Mouse (Mus musculus) hindbrain, embryonic 11.5 days (tissue): Measurements from ENCODE around the gene Tppp. TPM values are rescaled to one million over a fixed set of nuclear protein-coding genes. Genes with fewer than 3 reads are reported as not detected.

ENCODE experiments used
- ATAC-seq: fragments of 200-750 bp; cut with Nextera tagmentation; 2 replicates; pipeline ENCODE4 v1.8.0; 2017; ENCODE audit warnings: mild to moderate bottlenecking, moderate TSS enrichment, moderate library complexity; ENCODE audit not compliant: low FRiP score
- DNase-seq: peaks from one replicate; pipeline ENCODE4 v3.0.0-alpha.2; 2015; ENCODE audit warnings: low spot score
- H3K27ac ChIP-seq: fragments of 300-500 bp; sonication (generic); 2 replicates; pipeline ENCODE4 v1.5.1; 2014; ENCODE audit warnings: mild to moderate bottlenecking, low read depth, low read length
- H3K27me3 ChIP-seq: fragments of 300-500 bp; sonication (generic); 2 replicates; pipeline ENCODE4 v1.6.1; 2014; ENCODE audit warnings: mild to moderate bottlenecking, low read length, moderate library complexity, mixed read lengths; ENCODE audit not compliant: control insufficient read depth, insufficient read depth
- H3K36me3 ChIP-seq: fragments of 300-500 bp; sonication (generic); 2 replicates; pipeline ENCODE4 v1.6.1; 2014; ENCODE audit warnings: mild to moderate bottlenecking, low read length, moderate library complexity, mixed read lengths; ENCODE audit not compliant: control insufficient read depth, insufficient read depth
- H3K4me1 ChIP-seq: fragments of 300-500 bp; sonication (generic); replicated peaks from 2 replicates; pipeline ENCODE4 v1.6.1; 2014; ENCODE audit warnings: low read length, mixed read lengths; ENCODE audit not compliant: control insufficient read depth, insufficient read depth
- H3K4me2 ChIP-seq: fragments of 300-500 bp; sonication (generic); replicated peaks from 2 replicates; pipeline ENCODE4 v1.6.1; 2014; ENCODE audit warnings: mild to moderate bottlenecking, low read depth, low read length
- H3K4me3 ChIP-seq: fragments of 300-500 bp; sonication (generic); 2 replicates; pipeline ENCODE4 v1.5.1; 2014; ENCODE audit warnings: low read depth, low read length
- H3K9ac ChIP-seq: fragments of 300-500 bp; sonication (generic); 2 replicates; pipeline ENCODE4 v1.6.1; 2014; ENCODE audit warnings: low read depth, low read length
- H3K9me3 ChIP-seq: fragments of 300-500 bp; sonication (generic); 2 replicates; pipeline ENCODE4 v1.6.1; 2016; ENCODE audit warnings: low read length; ENCODE audit not compliant: control insufficient read depth
- WGBS: fragments of 180-500 bp; shearing (Covaris S2); extraction: QIAGEN DNeasy Blood & Tissue Kit; methylation state at CpG from one replicate; pipeline ENCODE4 v1.1.7; 2014; 5-methylcytosine and 5-hydroxymethylcytosine counted together
- polyA plus RNA-seq: library from polyadenylated mRNA; unstranded; fragments of >200 nt; fragmentation: Nextera tagmentation; extraction: Ambion mirVana; gene quantifications from 2 replicates; pipeline ENCODE4 v1.2.1, GENCODE M21; 2014

Tppp gene
- 4.0 and 4.9 TPM in 2 replicates for polyA plus RNA-seq

GRCm38 (mm10) chr13:74008948-74009718, at the start of gene Tppp:
Gene Tppp (plus strand): TSS chr13:74009407.
- no peaks in the 10 kb centered on the region for H3K36me3 ChIP-seq
- H3K4me1 ChIP-seq, result no peaks in the 10 kb centered on the region
- ATAC-seq, result peak; percentile 93
- H3K4me2 ChIP-seq, result peak within 1 kb of the TSS; percentile 98
- under 1% methylated on average over 43 of the region's 56 CpGs for WGBS
- H3K9me3 ChIP-seq, result no peaks in the 10 kb centered on the region
- H3K9ac ChIP-seq, result peak within 1 kb of the TSS; percentile 54
- H3K27ac ChIP-seq, result peak within 1 kb of the TSS; percentile 12; the same call in 1 of the 2 replicates
- H3K27me3 ChIP-seq, result peaks cover 10% of the 10 kb centered on the region
- DNase-seq, result peak; percentile 86
- peak within 1 kb of the TSS; percentile 53 for H3K4me3 ChIP-seq

- H3K9me3 ChIP-seq, result no peaks in the 10 kb centered on the region
- no peaks in the 10 kb centered on the region for H3K36me3 ChIP-seq
- ATAC-seq, result no peak
- H3K27ac ChIP-seq, result no peak overlapping the region
- H3K4me2 ChIP-seq, result no peak overlapping the region
- H3K4me1 ChIP-seq, result no peaks in the 10 kb centered on the region
- H3K9ac ChIP-seq, result no peak overlapping the region
- H3K27me3 ChIP-seq, result no peaks in the 10 kb centered on the region
- no peak overlapping the region for H3K4me3 ChIP-seq
- DNase-seq, result no peak
- WGBS, result 93% methylated on average over 10 of the region's 10 CpGs
Observed at GRCm38 (mm10) chr13:73960117-73960652, 49.0 kb upstream of the Tppp start.

GRCm38 (mm10) chr13:73961177-73961576, 48.0 kb upstream of the Tppp start:
- no peak overlapping the region for H3K9ac ChIP-seq
- ATAC-seq, result no peak
- no peaks in the 10 kb centered on the region for H3K9me3 ChIP-seq
- no peaks in the 10 kb centered on the region for H3K4me1 ChIP-seq
- no peaks in the 10 kb centered on the region for H3K27me3 ChIP-seq
- WGBS, result 79% methylated on average over 4 of the region's 4 CpGs
- no peak overlapping the region for H3K4me3 ChIP-seq
- no peak overlapping the region for H3K4me2 ChIP-seq
- no peak for DNase-seq
- no peak overlapping the region for H3K27ac ChIP-seq
- no peaks in the 10 kb centered on the region for H3K36me3 ChIP-seq

GRCm38 (mm10) chr13:73963551-73963950, 45.7 kb upstream of the Tppp start, which contains the start of gene Zdhhc11:
Gene Zdhhc11 (plus strand): TSS chr13:73963851.
- ATAC-seq (no peak), DNase-seq (no peak)
- no peaks in the 10 kb centered on the region for H3K27me3 ChIP-seq
- no peak within 1 kb of the TSS for H3K27ac ChIP-seq
- no peaks in the 10 kb centered on the region for H3K36me3 ChIP-seq
- H3K4me2 ChIP-seq, result no peak within 1 kb of the TSS
- H3K4me3 ChIP-seq, result no peak within 1 kb of the TSS
- no peaks in the 10 kb centered on the region for H3K4me1 ChIP-seq
- no peaks in the 10 kb centered on the region for H3K9me3 ChIP-seq
- 91% methylated on average over 5 of the region's 5 CpGs for WGBS
- H3K9ac ChIP-seq, result no peak within 1 kb of the TSS

GRCm38 (mm10) chr13:73970545-73971448, 38.4 kb upstream of the Tppp start:
- peak; percentile 80 for DNase-seq
- Histone ChIP-seq H3K4me2 (no peak overlapping the region), H3K9me3 (no peaks in the 10 kb centered on the region), H3K9ac (no peak overlapping the region), H3K4me3 (no peak overlapping the region), H3K36me3 (no peaks in the 10 kb centered on the region), H3K27me3 (no peaks in the 10 kb centered on the region), H3K4me1 (no peaks in the 10 kb centered on the region), H3K27ac (no peak overlapping the region)
- ATAC-seq, result peak; percentile 69; the same call in 1 of the 2 replicates
- WGBS, result 51% methylated on average over 12 of the region's 12 CpGs

GRCm38 (mm10) chr13:73974523-73974922, 34.7 kb upstream of the Tppp start:
- 92% methylated on average over 3 of the region's 3 CpGs for WGBS
- H3K36me3 ChIP-seq, result no peaks in the 10 kb centered on the region
- no peaks in the 10 kb centered on the region for H3K27me3 ChIP-seq
- H3K4me1 ChIP-seq, result no peaks in the 10 kb centered on the region
- no peak overlapping the region for H3K27ac ChIP-seq
- no peak overlapping the region for H3K4me2 ChIP-seq
- H3K9me3 ChIP-seq, result no peaks in the 10 kb centered on the region
- H3K4me3 ChIP-seq, result no peak overlapping the region
- ATAC-seq (no peak), DNase-seq (no peak)
- H3K9ac ChIP-seq, result no peak overlapping the region

GRCm38 (mm10) chr13:73976935-73977334, 32.3 kb upstream of the Tppp start:
- H3K9me3 ChIP-seq, result no peaks in the 10 kb centered on the region
- DNase-seq (no peak), ATAC-seq (no peak)
- H3K9ac ChIP-seq, result no peak overlapping the region
- H3K27me3 ChIP-seq, result no peaks in the 10 kb centered on the region
- H3K36me3 ChIP-seq, result no peaks in the 10 kb centered on the region
- H3K4me2 ChIP-seq, result no peak overlapping the region
- no peak overlapping the region for H3K4me3 ChIP-seq
- no peaks in the 10 kb centered on the region for H3K4me1 ChIP-seq
- H3K27ac ChIP-seq, result no peak overlapping the region
- 87% methylated on average over 5 of the region's 5 CpGs for WGBS

- no peak overlapping the region for H3K27ac ChIP-seq
- WGBS, result 86% methylated on average over 5 of the region's 5 CpGs
- no peak overlapping the region for H3K4me3 ChIP-seq
- H3K9me3 ChIP-seq, result no peaks in the 10 kb centered on the region
- H3K4me2 ChIP-seq, result no peak overlapping the region
- ATAC-seq (no peak), DNase-seq (no peak)
- no peaks in the 10 kb centered on the region for H3K4me1 ChIP-seq
- H3K36me3 ChIP-seq, result no peaks in the 10 kb centered on the region
- H3K27me3 ChIP-seq, result no peaks in the 10 kb centered on the region
- H3K9ac ChIP-seq, result no peak overlapping the region
Observed at GRCm38 (mm10) chr13:73990325-73990724, 18.9 kb upstream of the Tppp start.
